Mouse (Mus musculus): ENCODE measurements around the gene Ivd.

GRCm38 (mm10) chr2:118834061-118834460 is 27.7 kb upstream of the Ivd start:
- TF ChIP-seq CTCF (IDR thresholded peaks at IDR 0.05) (no peak), POLR2A (IDR thresholded peaks at IDR 0.05; ENCODE audit: insufficient read depth, low read depth, low read length) (no peak)

Measured in heart, adult 2 months (tissue).